Mouse (Mus musculus) liver, postnatal 0 days (tissue): ENCODE measurements around the gene Mrpl11.

Source experiments
- CTCF ChIP-seq: sonication (generic); IDR thresholded peaks from 2 replicates; pipeline ENCODE4 v1.5.1; 2016; ENCODE audit warnings: antibody characterized with exemption, low read depth
- EP300 ChIP-seq: IDR thresholded peaks from 2 replicates; pipeline ENCODE4 v1.6.1; 2016; ENCODE audit warnings: antibody characterized with exemption, low read depth, mild to moderate bottlenecking

DNA sequence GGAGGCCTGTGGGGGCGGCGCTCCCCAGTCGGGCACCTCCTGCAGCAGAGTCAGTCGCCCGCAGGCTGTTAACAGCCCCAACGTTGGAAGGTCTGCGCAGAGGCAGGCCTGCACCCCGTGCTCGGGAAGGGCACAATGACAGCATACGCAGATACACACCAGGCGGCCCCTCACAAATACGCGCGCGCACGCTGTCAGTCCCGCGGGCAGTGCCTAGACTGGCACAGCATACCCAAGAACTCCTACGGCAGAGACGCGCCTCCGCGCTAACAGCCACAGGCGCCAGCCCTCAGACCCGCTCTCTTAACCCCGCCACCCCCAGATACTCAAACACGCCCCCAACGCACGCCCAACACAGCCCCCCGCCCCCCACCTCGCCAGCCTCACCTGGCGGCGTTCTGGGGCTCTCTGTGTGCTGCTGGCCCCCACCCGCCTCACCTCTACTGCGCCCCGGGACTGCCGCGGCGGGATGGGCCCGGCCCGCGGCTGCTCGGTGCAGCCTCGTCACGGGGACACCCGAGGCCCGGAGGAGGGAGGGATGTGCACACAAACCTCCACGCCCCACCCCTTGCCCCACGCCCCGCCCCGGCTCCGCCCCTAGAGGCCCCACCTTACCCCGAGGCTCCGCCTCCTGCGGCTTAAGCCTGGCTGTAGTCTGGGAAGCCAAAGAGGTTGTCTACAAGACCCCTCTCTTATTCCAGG is 19.2 kb upstream of the Mrpl11 start, which contains the start of gene Peli3:
- TF ChIP-seq CTCF, result no peak
- TF ChIP-seq EP300, result no peak
